Mouse (Mus musculus): ENCODE measurements around the gene Ksr1. TPM values are rescaled to one million over a fixed set of nuclear protein-coding genes. Genes with fewer than 3 reads are reported as not detected.
A peak's percentile ranks its signal among the peaks of the same experiment; 100 is the strongest.

Ksr1 gene
- polyA plus RNA-seq, 1 experiment from 2014 or later, result 3.3 TPM

GRCm38 (mm10) chr11:78982513-78983291 lies 163.5 kb downstream of the Ksr1 start:
- Histone ChIP-seq H3K4me1 (ENCODE audit: control insufficient read depth, insufficient read depth, low read length) (peaks cover 7% of the 10 kb centered on the region), H3K4me2 (ENCODE audit: low read depth, low read length) (peak overlapping the region; percentile 53), H3K4me3 (ENCODE audit: low read length) (peak overlapping the region; percentile 53; the same call in 1 of the 2 replicates), H3K9ac (ENCODE audit: low read length) (no peak overlapping the region), H3K27me3 (ENCODE audit: control insufficient read depth, insufficient read depth, low read length) (no peaks in the 10 kb centered on the region), H3K36me3 (ENCODE audit: control insufficient read depth, insufficient read depth) (no peaks in the 10 kb centered on the region), H3K27ac (ENCODE audit: low read length) (no peak overlapping the region), H3K9me3 (replicated peaks; ENCODE audit: control insufficient read depth, low read length) (no peaks in the 10 kb centered on the region)
- ATAC-seq (replicated peaks; ENCODE audit: extremely low read depth, insufficient read depth, low FRiP score), result no peak
- 70% methylated on average over 12 of the region's 12 CpGs for WGBS

DNA sequence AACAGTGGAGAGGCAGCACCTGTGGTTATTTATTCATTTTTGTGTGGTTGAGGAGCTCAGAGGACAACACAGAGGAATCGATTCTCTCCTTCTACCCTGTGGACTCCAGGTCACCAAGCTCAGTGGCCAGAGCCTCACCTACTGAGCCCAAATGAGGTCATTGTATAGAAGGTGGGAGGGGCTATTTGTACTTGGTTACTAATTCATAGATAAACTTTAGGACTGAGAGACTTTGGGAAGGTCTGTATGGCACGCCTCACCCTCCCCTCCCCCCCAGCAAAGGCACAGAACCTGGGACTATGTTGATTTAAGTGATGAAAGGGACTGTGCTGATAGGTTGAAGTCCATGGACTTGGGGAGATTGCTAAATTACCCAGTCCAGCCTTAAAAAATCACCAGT lies 164.2 kb downstream of the Ksr1 start:
- no peaks in the 10 kb centered on the region for H3K27me3 ChIP-seq (ENCODE audit: control insufficient read depth, insufficient read depth, low read length)
- no peak for ATAC-seq (replicated peaks; ENCODE audit: extremely low read depth, insufficient read depth, low FRiP score)
- no peak overlapping the region for H3K4me3 ChIP-seq (ENCODE audit: low read length)
- H3K9ac ChIP-seq (ENCODE audit: low read length), result no peak overlapping the region
- no peaks in the 10 kb centered on the region for H3K36me3 ChIP-seq (ENCODE audit: control insufficient read depth, insufficient read depth)
- WGBS, result 48% methylated on average over 2 of the region's 2 CpGs
- peaks cover 7% of the 10 kb centered on the region for H3K4me1 ChIP-seq (ENCODE audit: control insufficient read depth, insufficient read depth, low read length)
- no peaks in the 10 kb centered on the region for H3K9me3 ChIP-seq (replicated peaks; ENCODE audit: control insufficient read depth, low read length)
- H3K27ac ChIP-seq (ENCODE audit: low read length), result no peak overlapping the region
- peak overlapping the region; percentile 53 for H3K4me2 ChIP-seq (ENCODE audit: low read depth, low read length)

DNA sequence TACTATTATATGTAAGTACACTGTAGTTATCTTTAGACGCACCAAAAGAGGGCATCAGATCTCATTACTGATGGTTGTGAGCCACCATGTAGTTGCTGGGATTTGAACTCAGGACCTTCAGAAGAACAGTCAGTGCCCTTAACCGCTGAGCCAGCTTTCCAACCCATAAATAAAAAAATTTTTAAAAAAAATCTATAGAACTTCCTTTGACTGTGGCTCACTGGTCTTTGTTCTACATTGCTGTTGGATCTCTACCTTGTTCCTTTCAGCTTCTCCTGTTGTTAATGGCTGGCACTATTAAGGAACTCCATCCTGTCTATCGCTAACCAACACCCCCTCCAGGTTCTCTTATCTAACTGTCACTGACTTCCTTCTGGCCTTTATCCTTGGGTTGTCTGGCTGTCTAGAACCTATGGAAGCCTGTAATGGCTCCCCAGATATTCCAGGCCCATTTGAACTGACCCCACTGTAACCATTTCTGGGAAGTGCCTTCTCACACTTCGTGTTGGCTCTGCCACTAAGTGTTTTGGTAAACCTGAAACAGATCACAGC lies 166.0 kb downstream of the Ksr1 start:
- 58% methylated on average over 4 of the region's 4 CpGs for WGBS

DNA sequence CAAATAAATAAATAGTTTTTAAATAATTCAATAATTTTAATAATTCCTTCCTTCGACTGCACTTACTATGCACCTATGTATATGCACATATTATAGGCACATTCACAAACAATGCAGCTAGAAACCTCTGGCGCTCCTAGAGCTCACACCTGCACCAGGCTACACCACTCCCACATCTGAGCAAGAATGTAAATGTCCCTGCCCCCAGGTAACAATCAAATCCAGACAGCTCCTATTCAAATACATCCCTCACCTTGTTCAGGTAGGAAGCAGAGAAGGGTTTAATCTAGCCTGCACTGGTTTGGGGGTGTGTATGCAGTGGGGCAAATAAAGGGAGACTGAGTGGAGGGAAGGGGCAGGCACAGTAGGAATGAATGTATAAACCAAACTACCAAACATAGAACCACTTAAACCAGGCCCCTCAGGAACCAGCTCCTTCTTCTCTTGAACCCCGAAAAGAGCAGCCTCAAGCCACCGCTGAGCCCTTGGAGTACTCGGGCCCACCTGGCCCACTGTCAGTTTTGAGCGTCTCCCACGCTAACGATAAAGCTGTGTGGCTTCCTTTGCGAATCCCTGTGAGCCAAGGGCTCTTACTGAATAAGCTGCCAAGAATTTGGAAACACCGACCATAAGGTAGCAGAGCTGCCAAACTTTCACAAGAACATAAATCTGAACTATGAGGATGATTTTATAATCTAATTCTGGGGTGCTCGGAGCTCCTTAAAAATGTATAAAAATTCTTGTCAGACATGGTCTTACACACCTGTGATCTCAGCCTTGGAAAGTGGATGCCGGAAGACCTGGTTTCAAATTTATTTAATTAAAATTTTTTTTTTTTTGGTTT lies 167.8 kb downstream of the Ksr1 start:
- no peaks in the 10 kb centered on the region for H3K27me3 ChIP-seq (ENCODE audit: control insufficient read depth, insufficient read depth, low read length)
- H3K27ac ChIP-seq (ENCODE audit: low read length), result no peak overlapping the region
- no peak overlapping the region for H3K9ac ChIP-seq (ENCODE audit: low read length)
- 0 out of 2 replicates have a peak, but pooled peaks cover 3% of the 10 kb centered on the region for H3K4me1 ChIP-seq (ENCODE audit: control insufficient read depth, insufficient read depth, low read length)
- no peak for ATAC-seq (replicated peaks; ENCODE audit: extremely low read depth, insufficient read depth, low FRiP score)
- H3K4me2 ChIP-seq (ENCODE audit: low read depth, low read length), result no peak overlapping the region
- no peak overlapping the region for H3K4me3 ChIP-seq (ENCODE audit: low read length)
- H3K36me3 ChIP-seq (ENCODE audit: control insufficient read depth, insufficient read depth), result no peaks in the 10 kb centered on the region; the same call in 1 of the 2 replicates
- 73% methylated on average over 12 of the region's 12 CpGs for WGBS
- no peaks in the 10 kb centered on the region for H3K9me3 ChIP-seq (replicated peaks; ENCODE audit: control insufficient read depth, low read length)

More for the DNA sequence above, 166.0 kb downstream of the Ksr1 start:
- Histone ChIP-seq H3K9ac (ENCODE audit: low read length) (no peak overlapping the region), H3K27me3 (ENCODE audit: control insufficient read depth, insufficient read depth, low read length) (no peaks in the 10 kb centered on the region), H3K9me3 (replicated peaks; ENCODE audit: control insufficient read depth, low read length) (no peaks in the 10 kb centered on the region), H3K27ac (ENCODE audit: low read length) (peak overlapping the region; percentile 27; the same call in 1 of the 2 replicates), H3K4me2 (ENCODE audit: low read depth, low read length) (no peak overlapping the region), H3K4me3 (ENCODE audit: low read length) (no peak overlapping the region), H3K4me1 (ENCODE audit: control insufficient read depth, insufficient read depth, low read length) (peaks cover 5% of the 10 kb centered on the region), H3K36me3 (ENCODE audit: control insufficient read depth, insufficient read depth) (no peaks in the 10 kb centered on the region; the same call in 1 of the 2 replicates)
- no peak for ATAC-seq (replicated peaks; ENCODE audit: extremely low read depth, insufficient read depth, low FRiP score)

DNA sequence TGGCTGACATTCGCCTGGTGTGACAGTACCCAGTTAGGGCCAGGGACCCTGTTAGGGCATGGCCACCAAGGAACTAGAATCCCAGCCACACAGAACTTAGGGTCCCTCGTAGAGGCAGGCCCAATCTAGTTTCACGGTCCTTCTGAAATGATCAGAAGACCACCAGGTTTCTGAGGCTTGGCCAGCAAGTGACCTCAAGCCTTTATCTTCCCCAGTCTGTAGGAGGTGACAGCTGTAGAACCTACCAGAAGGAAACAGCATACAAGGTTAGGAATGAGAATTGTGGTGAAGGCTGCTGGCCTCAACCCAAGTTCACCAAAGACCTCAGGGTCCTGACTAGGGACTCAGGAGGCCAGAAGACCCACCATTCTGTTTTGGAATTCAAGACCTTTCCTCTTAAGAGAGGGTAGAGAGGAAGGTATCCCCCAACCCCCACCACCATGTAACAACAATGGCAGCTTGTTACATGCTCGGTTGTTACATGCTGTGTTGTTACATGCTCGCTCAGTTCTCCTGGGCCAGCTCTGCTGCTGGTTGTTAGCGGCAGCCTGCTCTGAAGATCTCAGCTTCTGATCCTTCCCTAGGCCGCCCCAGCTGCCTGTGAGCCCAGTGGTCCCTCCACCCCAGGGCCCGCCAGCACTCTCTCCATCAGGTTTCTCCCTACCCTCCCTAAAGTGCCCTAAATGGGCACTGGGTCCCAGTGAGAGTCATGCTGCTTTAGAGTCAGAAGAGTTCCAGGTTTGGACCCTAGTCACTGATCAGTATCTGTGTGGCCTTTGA lies 169.3 kb downstream of the Ksr1 start:
- H3K27me3 ChIP-seq (ENCODE audit: control insufficient read depth, insufficient read depth, low read length), result no peaks in the 10 kb centered on the region
- H3K9ac ChIP-seq (ENCODE audit: low read length), result no peak overlapping the region
- 0 out of 2 replicates have a peak, but pooled peaks cover 3% of the 10 kb centered on the region for H3K4me1 ChIP-seq (ENCODE audit: control insufficient read depth, insufficient read depth, low read length)
- no peak overlapping the region for H3K4me3 ChIP-seq (ENCODE audit: low read length)
- no peak overlapping the region for H3K4me2 ChIP-seq (ENCODE audit: low read depth, low read length)
- no peak overlapping the region for H3K27ac ChIP-seq (ENCODE audit: low read length)
- no peak for ATAC-seq (replicated peaks; ENCODE audit: extremely low read depth, insufficient read depth, low FRiP score)
- H3K36me3 ChIP-seq (ENCODE audit: control insufficient read depth, insufficient read depth), result no peaks in the 10 kb centered on the region; the same call in 1 of the 2 replicates
- WGBS, result 67% methylated on average over 8 of the region's 8 CpGs
- no peaks in the 10 kb centered on the region for H3K9me3 ChIP-seq (replicated peaks; ENCODE audit: control insufficient read depth, low read length)

DNA sequence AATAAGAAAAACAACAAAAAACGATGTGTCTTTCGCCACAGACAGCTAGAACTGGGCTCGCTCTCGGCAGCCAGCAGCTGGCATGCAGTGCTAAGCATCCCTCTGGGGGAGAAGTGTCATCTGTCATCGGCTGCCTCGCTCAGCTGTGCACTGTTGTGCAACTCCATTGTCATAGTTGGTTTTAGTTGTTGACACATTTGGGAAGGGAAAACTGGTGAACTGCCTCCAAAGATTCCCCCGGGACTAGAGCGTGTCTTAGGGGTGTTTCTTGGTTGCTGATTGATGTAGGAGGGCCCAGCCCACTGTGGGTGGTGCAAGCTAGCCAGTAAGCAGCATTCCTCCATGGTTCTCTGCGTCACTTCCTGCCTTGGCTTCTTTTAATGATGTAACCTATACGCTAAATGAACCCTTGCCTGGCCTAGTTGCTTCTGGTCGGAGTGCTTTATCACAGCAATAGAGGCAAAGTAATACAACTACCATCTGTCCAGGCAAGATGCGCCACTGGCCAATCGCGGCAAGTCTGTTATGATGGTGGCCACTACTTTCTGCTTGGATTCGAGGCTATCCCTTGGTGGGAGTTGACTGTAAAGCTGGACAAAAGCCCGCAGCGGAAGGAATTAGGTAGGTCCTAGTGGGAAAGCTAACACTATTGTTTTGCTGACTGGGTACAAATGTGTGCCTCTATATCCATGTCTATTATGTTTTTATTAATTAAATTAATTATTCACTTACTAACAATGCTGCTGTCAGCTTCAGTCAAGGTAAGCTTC lies 172.6 kb downstream of the Ksr1 start:
- H3K9me3 ChIP-seq (replicated peaks; ENCODE audit: control insufficient read depth, low read length), result no peaks in the 10 kb centered on the region
- no peak overlapping the region for H3K4me3 ChIP-seq (ENCODE audit: low read length)
- no peaks in the 10 kb centered on the region for H3K4me1 ChIP-seq (ENCODE audit: control insufficient read depth, insufficient read depth, low read length)
- WGBS, result 61% methylated on average over 17 of the region's 17 CpGs
- H3K36me3 ChIP-seq (ENCODE audit: control insufficient read depth, insufficient read depth), result no peaks in the 10 kb centered on the region; the same call in 1 of the 2 replicates
- H3K4me2 ChIP-seq (ENCODE audit: low read depth, low read length), result no peak overlapping the region
- H3K27me3 ChIP-seq (ENCODE audit: control insufficient read depth, insufficient read depth, low read length), result no peaks in the 10 kb centered on the region
- no peak overlapping the region for H3K27ac ChIP-seq (ENCODE audit: low read length)
- ATAC-seq (replicated peaks; ENCODE audit: extremely low read depth, insufficient read depth, low FRiP score), result 0 out of 2 replicates have a peak, but pooled peaks have one; percentile 33
- H3K9ac ChIP-seq (ENCODE audit: low read length), result no peak overlapping the region

- WGBS, result 52% methylated on average over 8 of the region's 8 CpGs
- H3K4me2 ChIP-seq (ENCODE audit: low read depth, low read length), result no peak overlapping the region
- H3K27me3 ChIP-seq (ENCODE audit: control insufficient read depth, insufficient read depth, low read length), result no peaks in the 10 kb centered on the region
- H3K27ac ChIP-seq (ENCODE audit: low read length), result no peak overlapping the region
- H3K9ac ChIP-seq (ENCODE audit: low read length), result no peak overlapping the region
- no peak for ATAC-seq (replicated peaks; ENCODE audit: extremely low read depth, insufficient read depth, low FRiP score)
- no peaks in the 10 kb centered on the region for H3K9me3 ChIP-seq (replicated peaks; ENCODE audit: control insufficient read depth, low read length)
- H3K36me3 ChIP-seq (ENCODE audit: control insufficient read depth, insufficient read depth), result no peaks in the 10 kb centered on the region; the same call in 1 of the 2 replicates
- no peaks in the 10 kb centered on the region for H3K4me1 ChIP-seq (ENCODE audit: control insufficient read depth, insufficient read depth, low read length)
- no peak overlapping the region for H3K4me3 ChIP-seq (ENCODE audit: low read length)
These were observed 173.3 kb downstream of the Ksr1 start for GRCm38 (mm10) chr11:78972811-78973351.

DNA sequence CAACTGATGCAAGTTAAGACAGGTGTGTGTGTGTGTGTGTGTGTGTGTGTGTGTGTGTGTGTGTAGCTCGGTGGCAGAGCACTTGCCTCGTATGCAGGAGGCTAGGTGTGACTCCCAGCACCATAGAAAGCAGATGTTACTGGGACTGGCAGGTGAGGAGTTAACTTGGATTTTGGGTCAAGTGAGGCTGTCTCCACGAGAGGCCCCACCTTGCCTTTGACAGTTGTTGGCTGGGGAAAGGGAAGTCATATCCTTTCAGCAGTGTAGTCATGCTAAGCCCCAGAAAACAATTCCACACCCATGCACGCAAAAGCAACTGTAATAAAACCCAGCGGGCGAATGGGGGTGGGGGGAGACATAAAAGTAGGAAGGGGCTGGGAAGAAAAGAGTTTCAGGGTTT lies 173.9 kb downstream of the Ksr1 start:
- H3K9me3 ChIP-seq (replicated peaks; ENCODE audit: control insufficient read depth, low read length), result no peaks in the 10 kb centered on the region
- H3K4me1 ChIP-seq (ENCODE audit: control insufficient read depth, insufficient read depth, low read length), result no peaks in the 10 kb centered on the region
- H3K36me3 ChIP-seq (ENCODE audit: control insufficient read depth, insufficient read depth), result no peaks in the 10 kb centered on the region; the same call in 1 of the 2 replicates
- H3K4me2 ChIP-seq (ENCODE audit: low read depth, low read length), result no peak overlapping the region
- H3K9ac ChIP-seq (ENCODE audit: low read length), result no peak overlapping the region
- no peaks in the 10 kb centered on the region for H3K27me3 ChIP-seq (ENCODE audit: control insufficient read depth, insufficient read depth, low read length)
- no peak for ATAC-seq (replicated peaks; ENCODE audit: extremely low read depth, insufficient read depth, low FRiP score)
- H3K27ac ChIP-seq (ENCODE audit: low read length), result no peak overlapping the region
- H3K4me3 ChIP-seq (ENCODE audit: low read length), result no peak overlapping the region
- 64% methylated on average over 6 of the region's 6 CpGs for WGBS

Measured in heart, embryonic 16.5 days (tissue).